Mouse (Mus musculus): ENCODE data around the gene Ramp3. TPM values are rescaled to one million over a fixed set of nuclear protein-coding genes. Genes with fewer than 3 reads are reported as not detected.
A peak's percentile ranks its signal among the peaks of the same experiment; 100 is the strongest.
"Not testable (repeated sequence)": the region's sequence is repeated elsewhere in the genome, so short reads cannot be mapped to it uniquely, and the experiment has no call there.

Ramp3 gene
- polyA plus RNA-seq, 1 experiment from 2014 or later: 3.3 TPM

DNA sequence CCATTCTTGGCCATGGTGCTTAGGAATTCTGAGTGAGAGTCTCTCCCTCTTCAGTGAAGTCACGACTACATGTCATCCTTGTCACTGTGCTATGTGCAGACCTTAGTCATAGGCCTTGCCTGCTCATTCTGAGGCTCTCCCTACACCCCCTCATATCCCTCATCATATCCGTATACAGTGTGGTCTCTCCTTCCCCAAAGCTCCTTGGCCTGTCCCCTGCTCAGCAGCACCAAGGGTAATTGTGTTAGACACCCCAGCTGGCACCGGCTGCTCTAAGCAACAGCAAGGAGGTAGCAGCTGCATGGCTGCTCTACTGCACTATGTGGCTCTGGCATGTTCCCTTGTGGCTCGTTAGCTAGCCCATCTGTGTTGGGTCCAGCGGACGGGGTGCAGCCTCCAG, 13.8 kb upstream of the Ramp3 start:
- Histone ChIP-seq H3K4me3 (no peak overlapping the region), H3K27ac (no peak overlapping the region), H3K4me1 (no peaks in the 10 kb centered on the region), H3K27me3 (ENCODE audit: low read depth, poor library complexity, severe bottlenecking) (no peaks in the 10 kb centered on the region), H3K9me3 (replicated peaks) (no peaks in the 10 kb centered on the region), H3K36me3 (no peaks in the 10 kb centered on the region)
- WGBS: 82% methylated on average over 6 of the region's 6 CpGs
- DNase-seq (ENCODE audit: low spot score): no peak

GRCm38 (mm10) chr11:6647831-6648724, 10.2 kb upstream of the Ramp3 start:
- Histone ChIP-seq H3K4me1 (no peaks in the 10 kb centered on the region), H3K27me3 (ENCODE audit: low read depth, poor library complexity, severe bottlenecking) (no peaks in the 10 kb centered on the region), H3K27ac (no peak overlapping the region), H3K4me3 (no peak overlapping the region), H3K36me3 (no peaks in the 10 kb centered on the region), H3K9me3 (replicated peaks) (no peaks in the 10 kb centered on the region)
- WGBS: 58% methylated on average over 9 of the region's 9 CpGs
- no peak for DNase-seq (ENCODE audit: low spot score)

- Histone ChIP-seq H3K27me3 (ENCODE audit: low read depth, poor library complexity, severe bottlenecking) (no peaks in the 10 kb centered on the region), H3K36me3 (no peaks in the 10 kb centered on the region), H3K27ac (no peak overlapping the region), H3K4me1 (no peaks in the 10 kb centered on the region), H3K4me3 (no peak overlapping the region), H3K9me3 (replicated peaks) (no peaks in the 10 kb centered on the region)
- no peak for DNase-seq (ENCODE audit: low spot score)
- WGBS: 68% methylated on average over 7 of the region's 7 CpGs
These were observed 7.8 kb upstream of the Ramp3 start for GRCm38 (mm10) chr11:6650519-6650918.

GRCm38 (mm10) chr11:6652978-6653377, 5.3 kb upstream of the Ramp3 start:
- not testable (repeated sequence) for H3K27me3 ChIP-seq (ENCODE audit: low read depth, poor library complexity, severe bottlenecking); H3K4me1 ChIP-seq; H3K4me3 ChIP-seq; DNase-seq (ENCODE audit: low spot score); H3K36me3 ChIP-seq; H3K9me3 ChIP-seq (replicated peaks); H3K27ac ChIP-seq
- WGBS: 90% methylated on average over 3 of the region's 3 CpGs

DNA sequence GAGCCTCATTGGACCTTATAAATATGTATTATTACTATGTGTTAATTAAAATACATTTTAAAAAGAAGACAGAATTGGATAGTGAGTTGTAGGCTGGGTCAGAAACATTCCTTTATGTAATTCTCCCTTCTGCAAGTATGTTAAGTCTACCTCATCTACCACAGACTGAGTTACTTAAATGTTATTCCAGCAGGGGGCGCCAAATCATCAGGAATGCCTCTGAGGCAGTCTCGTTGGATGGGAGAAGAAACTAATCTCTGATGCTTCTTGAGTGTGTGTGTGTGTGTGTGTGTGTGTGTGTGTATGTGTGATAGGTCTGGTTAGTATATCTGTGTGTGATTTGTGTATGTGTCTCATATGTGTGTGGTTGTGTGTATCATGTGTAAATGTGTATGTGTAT, 3.4 kb upstream of the Ramp3 start:
- DNase-seq (ENCODE audit: low spot score): peak; percentile 88
- 3% methylated on average over 2 of the region's 2 CpGs for WGBS
- no peak overlapping the region for H3K4me3 ChIP-seq

DNA sequence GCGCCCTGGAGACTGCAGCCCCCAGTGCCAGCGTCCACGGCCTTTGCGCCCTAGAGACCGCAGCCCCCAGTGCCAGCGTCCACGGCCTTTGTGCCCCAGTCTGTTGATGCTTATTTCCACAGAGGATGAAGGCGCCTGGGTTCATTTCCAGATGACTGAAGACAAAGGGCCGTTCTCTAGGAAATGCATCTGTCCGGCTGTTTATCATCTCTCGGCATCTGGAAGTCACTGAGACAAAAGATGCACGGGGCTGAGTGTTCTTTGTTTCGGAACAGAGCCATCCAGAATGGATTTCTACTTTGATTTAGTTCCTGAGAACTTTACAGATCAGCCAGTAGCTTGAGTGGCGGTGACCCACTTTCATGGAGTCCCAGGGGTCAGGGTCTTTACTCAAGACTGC, 2.9 kb downstream of the Ramp3 start:
- Histone ChIP-seq H3K9me3 (replicated peaks) (no peaks in the 10 kb centered on the region), H3K27me3 (ENCODE audit: low read depth, poor library complexity, severe bottlenecking) (0 out of 2 replicates have a peak, but pooled peaks cover 6% of the 10 kb centered on the region), H3K36me3 (no peaks in the 10 kb centered on the region), H3K27ac (no peak overlapping the region), H3K4me3 (no peak overlapping the region), H3K4me1 (peaks cover 12% of the 10 kb centered on the region)
- DNase-seq (ENCODE audit: low spot score): no peak
- WGBS: 85% methylated on average over 14 of the region's 14 CpGs

More for the DNA sequence above, 3.4 kb upstream of the Ramp3 start:
- no peaks in the 10 kb centered on the region for H3K36me3 ChIP-seq
- H3K4me1 ChIP-seq: peaks cover 12% of the 10 kb centered on the region
- H3K9me3 ChIP-seq (replicated peaks): no peaks in the 10 kb centered on the region
- H3K27ac ChIP-seq: no peak overlapping the region
- H3K27me3 ChIP-seq (ENCODE audit: low read depth, poor library complexity, severe bottlenecking): 0 out of 2 replicates have a peak, but pooled peaks cover 6% of the 10 kb centered on the region

- H3K9me3 ChIP-seq (replicated peaks): no peaks in the 10 kb centered on the region
- no peaks in the 10 kb centered on the region for H3K27me3 ChIP-seq (ENCODE audit: low read depth, poor library complexity, severe bottlenecking)
- no peak overlapping the region for H3K27ac ChIP-seq
- H3K4me1 ChIP-seq: no peaks in the 10 kb centered on the region
- no peaks in the 10 kb centered on the region for H3K36me3 ChIP-seq
- no peak for DNase-seq (ENCODE audit: low spot score)
- 78% methylated on average over 2 of the region's 2 CpGs for WGBS
- H3K4me3 ChIP-seq: no peak overlapping the region
These were observed 8.3 kb downstream of the Ramp3 start for GRCm38 (mm10) chr11:6666634-6667033.

DNA sequence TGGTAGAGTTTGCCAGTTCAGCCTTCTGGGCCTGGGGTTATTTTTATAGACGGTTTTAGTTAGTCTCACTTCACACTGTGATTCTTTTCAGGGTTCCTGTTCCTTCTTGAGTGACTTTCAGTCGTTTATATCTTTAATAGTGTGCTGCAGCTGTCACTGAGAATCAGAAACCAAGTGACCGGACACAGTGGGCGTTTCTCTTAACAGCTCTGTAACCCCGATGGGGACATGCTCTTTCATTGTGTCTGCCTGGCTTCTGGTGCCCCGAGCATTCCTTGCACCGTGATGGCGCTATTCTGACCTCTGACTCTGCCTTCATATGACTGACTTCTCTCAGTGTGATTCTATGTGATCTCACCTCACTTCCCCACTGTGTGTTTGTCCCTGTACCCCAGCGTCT, 10.7 kb downstream of the Ramp3 start:
- Histone ChIP-seq H3K4me3 (no peak overlapping the region), H3K27ac (no peak overlapping the region), H3K27me3 (ENCODE audit: low read depth, poor library complexity, severe bottlenecking) (no peaks in the 10 kb centered on the region), H3K9me3 (replicated peaks) (no peaks in the 10 kb centered on the region), H3K36me3 (no peaks in the 10 kb centered on the region), H3K4me1 (no peaks in the 10 kb centered on the region)
- DNase-seq (ENCODE audit: low spot score): no peak
- 77% methylated on average over 9 of the region's 9 CpGs for WGBS

DNA sequence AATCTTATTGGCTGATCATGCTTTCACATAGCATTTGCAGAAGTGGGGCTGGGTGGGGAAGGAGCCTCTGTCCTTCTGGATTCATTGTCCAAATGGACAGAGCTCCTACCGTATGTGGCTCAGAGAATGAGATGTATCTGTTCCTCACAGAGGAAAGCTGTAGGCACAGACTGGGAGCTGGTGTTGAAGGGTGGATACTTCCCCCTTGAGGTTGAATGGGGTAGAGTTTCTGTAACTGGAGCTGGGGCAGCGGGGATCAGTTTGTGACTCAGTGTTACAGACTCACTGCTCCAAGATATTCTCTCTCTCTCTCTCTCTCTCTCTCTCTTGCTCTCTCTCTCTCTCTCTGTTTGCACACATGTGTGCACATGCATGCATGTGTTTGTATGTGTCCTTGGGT, 11.7 kb downstream of the Ramp3 start:
- no peak overlapping the region for H3K27ac ChIP-seq
- H3K36me3 ChIP-seq: no peaks in the 10 kb centered on the region
- no peak for DNase-seq (ENCODE audit: low spot score)
- H3K4me3 ChIP-seq: no peak overlapping the region
- 42% methylated on average over 2 of the region's 2 CpGs for WGBS
- H3K27me3 ChIP-seq (ENCODE audit: low read depth, poor library complexity, severe bottlenecking): no peaks in the 10 kb centered on the region
- no peaks in the 10 kb centered on the region for H3K4me1 ChIP-seq
- H3K9me3 ChIP-seq (replicated peaks): no peaks in the 10 kb centered on the region

GRCm38 (mm10) chr11:6670826-6671225, 12.5 kb downstream of the Ramp3 start:
- DNase-seq (ENCODE audit: low spot score): no peak
- H3K4me1 ChIP-seq: no peaks in the 10 kb centered on the region
- 86% methylated on average over 4 of the region's 4 CpGs for WGBS
- H3K9me3 ChIP-seq (replicated peaks): no peaks in the 10 kb centered on the region
- H3K4me3 ChIP-seq: no peak overlapping the region
- no peak overlapping the region for H3K27ac ChIP-seq
- H3K36me3 ChIP-seq: no peaks in the 10 kb centered on the region
- H3K27me3 ChIP-seq (ENCODE audit: low read depth, poor library complexity, severe bottlenecking): no peaks in the 10 kb centered on the region

DNA sequence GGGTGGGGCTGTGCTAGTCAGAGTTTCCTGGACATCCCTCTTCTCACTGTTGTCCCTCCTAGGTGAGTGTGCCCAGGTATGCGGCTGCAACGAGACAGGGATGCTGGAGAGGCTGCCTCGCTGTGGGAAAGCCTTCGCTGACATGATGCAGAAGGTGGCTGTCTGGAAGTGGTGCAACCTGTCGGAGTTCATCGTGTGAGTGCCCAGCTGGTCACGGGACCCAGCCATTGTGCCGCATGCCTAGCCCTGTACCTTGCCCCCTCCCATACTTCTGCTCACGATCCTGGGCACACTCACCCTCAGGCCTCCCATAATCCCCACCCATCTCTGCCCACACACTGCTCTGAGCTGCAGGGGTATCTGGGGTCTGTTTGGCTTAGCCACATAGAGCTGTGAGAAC, 16.4 kb downstream of the Ramp3 start:
- Histone ChIP-seq H3K27me3 (ENCODE audit: low read depth, poor library complexity, severe bottlenecking) (no peaks in the 10 kb centered on the region), H3K4me3 (no peak overlapping the region), H3K36me3 (no peaks in the 10 kb centered on the region), H3K4me1 (peaks cover under 1% of the 10 kb centered on the region; the same call in 1 of the 2 replicates), H3K27ac (no peak overlapping the region), H3K9me3 (replicated peaks) (no peaks in the 10 kb centered on the region)
- WGBS: 91% methylated on average over 9 of the region's 9 CpGs
- no peak for DNase-seq (ENCODE audit: low spot score)

GRCm38 (mm10) chr11:6675402-6675801, 17.1 kb downstream of the Ramp3 start:
- no peak for DNase-seq (ENCODE audit: low spot score)
- Histone ChIP-seq H3K27ac (no peak overlapping the region), H3K4me3 (no peak overlapping the region), H3K9me3 (replicated peaks) (no peaks in the 10 kb centered on the region), H3K36me3 (no peaks in the 10 kb centered on the region), H3K4me1 (peaks cover 8% of the 10 kb centered on the region), H3K27me3 (ENCODE audit: low read depth, poor library complexity, severe bottlenecking) (no peaks in the 10 kb centered on the region)
- 63% methylated on average over 7 of the region's 7 CpGs for WGBS

DNA sequence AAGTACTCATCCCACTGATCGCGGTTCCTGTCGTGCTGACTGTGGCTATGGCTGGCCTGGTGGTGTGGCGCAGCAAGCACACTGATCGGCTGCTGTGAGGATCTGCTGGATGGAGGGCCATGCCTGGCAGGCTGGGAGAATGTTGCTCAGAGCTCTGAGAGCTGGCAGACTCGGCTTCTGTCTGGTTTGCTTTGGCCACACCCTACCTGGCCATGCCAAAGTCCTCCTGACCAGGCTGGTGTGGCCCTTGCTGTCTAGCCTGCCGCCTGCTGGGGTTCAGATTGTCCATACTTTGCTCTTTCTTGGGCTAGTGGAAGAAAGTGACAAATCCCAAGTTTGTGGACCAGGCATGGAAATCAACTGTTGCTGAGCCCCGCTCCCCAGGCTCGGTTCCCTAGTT, 18.3 kb downstream of the Ramp3 start:
- peaks cover 11% of the 10 kb centered on the region for H3K4me1 ChIP-seq
- H3K36me3 ChIP-seq: no peaks in the 10 kb centered on the region
- H3K4me3 ChIP-seq: no peak overlapping the region
- no peaks in the 10 kb centered on the region for H3K27me3 ChIP-seq (ENCODE audit: low read depth, poor library complexity, severe bottlenecking)
- no peak for DNase-seq (ENCODE audit: low spot score)
- WGBS: 86% methylated on average over 9 of the region's 9 CpGs
- H3K27ac ChIP-seq: no peak overlapping the region
- H3K9me3 ChIP-seq (replicated peaks): no peaks in the 10 kb centered on the region

Data from limb, embryonic 10.5 days (tissue).